ENCODE assay signal across 8 mouse cellular contexts in genomic region chr17:14232629-14233028, GRCm38 (mm10). TPM values are rescaled to one million over a fixed set of nuclear protein-coding genes. Genes with fewer than 3 reads are reported as not detected.
DNase-seq lines count a peak whose midpoint lies in the region; ATAC-seq and TF ChIP-seq lines count a peak whose summit lies in the region.

No protein-coding gene starts in this region.

- no peak overlapping the region for H3K4me2 ChIP-seq in lung, postnatal 0 days (replicated peaks; ENCODE audit: low read depth, low read length)

- TF ChIP-seq POLR2A in ES-Bruce4 (IDR thresholded peaks at IDR 0.05; ENCODE audit: insufficient read depth, low read length): no peak
- no peak for TF ChIP-seq POLR2A in bone marrow macrophage, adult 2 months (IDR thresholded peaks at IDR 0.05; ENCODE audit: borderline replicate concordance, low read depth, low read length)

- no peaks in the 10 kb centered on the region for H3K36me3 ChIP-seq in ES-Bruce4 (ENCODE audit: control insufficient read depth, insufficient read depth, low read length, poor library complexity, severe bottlenecking)
- no peaks in the 10 kb centered on the region for H3K36me3 ChIP-seq in lung, postnatal 0 days (ENCODE audit: insufficient read depth, low read length)

- no peaks in the 10 kb centered on the region for H3K27me3 ChIP-seq in ES-Bruce4 (ENCODE audit: control insufficient read depth, insufficient read depth, low read length, poor library complexity, severe bottlenecking)
- H3K27me3 ChIP-seq in lung, postnatal 0 days (replicated peaks; ENCODE audit: insufficient read depth, low read length): no peaks in the 10 kb centered on the region

- no peaks in the 10 kb centered on the region for H3K9me3 ChIP-seq in ES-Bruce4 (replicated peaks; ENCODE audit: control insufficient read depth, insufficient read depth, low read length, poor library complexity, severe bottlenecking)
- no peaks in the 10 kb centered on the region for H3K9me3 ChIP-seq in lung, postnatal 0 days (ENCODE audit: low read length)

- WGBS in lung, postnatal 0 days: 40% methylated on average over 3 of the region's 3 CpGs

- DNase-seq in fibroblast of lung, adult 2 months (ENCODE audit: low read depth): peak; percentile 62
- DNase-seq in heart, postnatal 36 days: peak; percentile 77 to 84
- peak; percentile 42 to 90 for DNase-seq in layer of hippocampus, adult 18-20 months (ENCODE audit: low spot score in 2 of 2)
- peak; percentile 89 for DNase-seq in lung, postnatal 0 days (ENCODE audit: low spot score)
- peak; percentile 70 for DNase-seq in retina, postnatal 7 days (ENCODE audit: low read depth, low spot score)
- peak; percentile 54 for DNase-seq in yolk sac, embryonic 10.5 days (ENCODE audit: low spot score)

- no peak overlapping the region for H3K4me3 ChIP-seq in ES-Bruce4 (ENCODE audit: low read depth, low read length)
- H3K4me3 ChIP-seq in bone marrow macrophage, adult 2 months (ENCODE audit: insufficient read depth, low read length): no peak overlapping the region
- H3K4me3 ChIP-seq in lung, postnatal 0 days (ENCODE audit: low read depth, low read length): no peak overlapping the region

- H3K4me1 ChIP-seq in ES-Bruce4 (ENCODE audit: control insufficient read depth, insufficient read depth, low read length): no peaks in the 10 kb centered on the region
- no peaks in the 10 kb centered on the region for H3K4me1 ChIP-seq in bone marrow macrophage, adult 2 months (ENCODE audit: control insufficient read depth, insufficient read depth, low read length)
- H3K4me1 ChIP-seq in lung, postnatal 0 days (ENCODE audit: insufficient read depth, low read depth, low read length): no peaks in the 10 kb centered on the region

- peak; percentile 81 for TF ChIP-seq CTCF in ES-Bruce4 (IDR thresholded peaks at IDR 0.05; ENCODE audit: low read depth, low read length)
- TF ChIP-seq CTCF in bone marrow macrophage, adult 2 months (IDR thresholded peaks at IDR 0.05; ENCODE audit: low read depth, low read length): peak; percentile 20; the same call in 1 of the 2 replicates
- TF ChIP-seq CTCF in lung, postnatal 0 days (IDR thresholded peaks at IDR 0.05): peak; percentile 90

- intact Hi-C loops in heart, postnatal 36 days (cut with DNase I): loop anchor here (1.0 to 10.0 kb wide), 4 partner anchors 56 to 675 kb away; no protein-coding TSS in a partner anchor

- H3K27ac ChIP-seq in ES-Bruce4 (ENCODE audit: insufficient read depth, low read length): no peak overlapping the region
- H3K27ac ChIP-seq in bone marrow macrophage, adult 2 months (ENCODE audit: insufficient read depth, low read depth, low read length): no peak overlapping the region
- no peak overlapping the region for H3K27ac ChIP-seq in lung, postnatal 0 days (ENCODE audit: low read length)

- ATAC-seq in lung, postnatal 0 days: peak; percentile 57

- no peak overlapping the region for H3K9ac ChIP-seq in ES-Bruce4 (ENCODE audit: low read depth, poor library complexity, severe bottlenecking)
- H3K9ac ChIP-seq in lung, postnatal 0 days (replicated peaks; ENCODE audit: low read depth): no peak overlapping the region

- no peak for TF ChIP-seq EP300 in ES-Bruce4 (IDR thresholded peaks at IDR 0.05; ENCODE audit: insufficient read depth, low read depth, low read length)
- no peak for TF ChIP-seq EP300 in lung, postnatal 0 days (IDR thresholded peaks at IDR 0.05)

RNA-seq across cellular contexts. Expression of gene Dact2, which starts 28.5 kb away (rescaled TPM):
- polyA plus RNA-seq in ES-Bruce4 (2011; ENCODE audit: insufficient read depth, insufficient read length, low read depth, missing spikeins): 15.8 and 18.2 TPM in 2 replicates
- polyA plus RNA-seq in bone marrow macrophage, adult 2 months (2012; ENCODE audit: insufficient read depth, insufficient read length, missing spikeins): not detected in 2 replicates
- total RNA-seq in heart, postnatal 36 days (2021): 1 to 10 TPM; 1.0 to 1.7 TPM
- 10 to 100 TPM; 23.5 to 25.1 TPM for total RNA-seq in layer of hippocampus, adult 18-20 months (2021)
- polyA plus RNA-seq in lung, postnatal 0 days (2015; fragmentation: Nextera tagmentation; extraction: Ambion mirVana): 2.5 and 2.6 TPM in 2 replicates

RNA-seq across cellular contexts. Expression of gene Smoc2, which starts 46.7 kb away (rescaled TPM):
- 0.55 and 1.2 TPM in 2 replicates for polyA plus RNA-seq in ES-Bruce4 (2011; ENCODE audit: insufficient read depth, insufficient read length, low read depth, missing spikeins)
- polyA plus RNA-seq in bone marrow macrophage, adult 2 months (2012; ENCODE audit: insufficient read depth, insufficient read length, missing spikeins): 0.19 and 0.28 TPM in 2 replicates
- total RNA-seq in heart, postnatal 36 days (2021): 10 to 100 TPM; 46.5 to 54.3 TPM
- 10 to 100 TPM; 30.2 to 31.2 TPM for total RNA-seq in layer of hippocampus, adult 18-20 months (2021)
- 31.8 and 32.2 TPM in 2 replicates for polyA plus RNA-seq in lung, postnatal 0 days (2015; fragmentation: Nextera tagmentation; extraction: Ambion mirVana)

Comparison
In these comparisons a context has a peak if more than half of its experiments do, and no peak if none do; other contexts are left out.
1. CTCF ChIP-seq: peak in every context shown above with its lines; median percentile 90 in lung, postnatal 0 days; 81 in ES-Bruce4; 20 in bone marrow macrophage, adult 2 months.
2. RNA of gene Smoc2, which starts 46.7 kb away (polyA plus RNA-seq): 31.8 to 32.2 TPM in lung, postnatal 0 days; 0.55 to 1.2 TPM in ES-Bruce4 and 0.19 to 0.28 TPM in bone marrow macrophage, adult 2 months; every median in the first group is over 10 times any median in the second.
3. Peak in every context shown above with its lines, with median percentiles within 50 percentile points of each other: DNase-seq.